Mouse (Mus musculus) mouse trophoblast stem cell (cell line): ENCODE data around the gene Dcdc2a.

Experiments
- in situ Hi-C, 2 experiments: fragments of 300-500 bp; cut with MseI, MboI; formaldehyde crosslinking; loops; 2 replicates in 1 of 2; 3 replicates in 1 of 2; pipeline ENCODE4 v1.15.1; 2025

The Dcdc2a gene

DNA sequence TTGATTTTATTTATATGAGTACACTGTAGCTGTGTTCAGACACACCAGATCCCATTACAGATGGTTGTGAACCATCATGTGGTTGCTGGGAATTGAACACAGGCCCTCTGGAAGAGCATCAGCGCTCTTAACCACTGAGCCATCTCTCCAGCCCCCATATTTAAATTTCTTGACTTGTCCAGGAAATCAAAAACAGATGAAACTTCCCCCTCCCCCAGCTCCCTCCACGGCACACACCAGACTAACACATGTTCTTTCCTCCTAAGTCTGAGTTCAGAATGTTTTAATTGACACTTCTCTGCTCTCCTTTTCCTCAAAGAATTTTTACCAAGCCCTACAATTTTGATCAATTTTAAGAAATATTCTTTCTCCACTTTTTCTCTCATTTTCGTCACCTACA, 113.1 kb downstream of the Dcdc2a start:
- in situ Hi-C loops = no loop called here

DNA sequence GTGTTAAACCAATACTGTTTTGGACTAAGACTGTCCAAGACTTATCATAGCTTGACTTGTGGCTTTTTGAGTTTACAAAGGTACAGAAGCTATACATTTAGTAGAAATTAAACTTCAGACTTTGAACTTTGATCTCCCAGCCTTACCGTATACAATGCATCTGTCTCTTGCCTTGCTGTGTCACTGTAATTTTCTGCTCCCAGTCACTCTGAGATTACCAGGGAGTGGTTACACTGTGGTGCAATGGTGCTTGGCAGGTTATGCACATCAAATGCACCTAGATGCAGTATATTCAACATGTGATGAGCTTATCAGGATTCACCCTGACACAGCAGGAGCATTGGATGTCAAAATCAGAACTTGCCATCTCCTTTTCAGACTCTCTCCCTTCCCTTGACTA, 122.0 kb downstream of the Dcdc2a start:
- in situ Hi-C loops = loop anchor here in 1 of 2 experiments (25.0 kb wide), 1 partner anchor 159 kb away; no protein-coding TSS in a partner anchor

DNA sequence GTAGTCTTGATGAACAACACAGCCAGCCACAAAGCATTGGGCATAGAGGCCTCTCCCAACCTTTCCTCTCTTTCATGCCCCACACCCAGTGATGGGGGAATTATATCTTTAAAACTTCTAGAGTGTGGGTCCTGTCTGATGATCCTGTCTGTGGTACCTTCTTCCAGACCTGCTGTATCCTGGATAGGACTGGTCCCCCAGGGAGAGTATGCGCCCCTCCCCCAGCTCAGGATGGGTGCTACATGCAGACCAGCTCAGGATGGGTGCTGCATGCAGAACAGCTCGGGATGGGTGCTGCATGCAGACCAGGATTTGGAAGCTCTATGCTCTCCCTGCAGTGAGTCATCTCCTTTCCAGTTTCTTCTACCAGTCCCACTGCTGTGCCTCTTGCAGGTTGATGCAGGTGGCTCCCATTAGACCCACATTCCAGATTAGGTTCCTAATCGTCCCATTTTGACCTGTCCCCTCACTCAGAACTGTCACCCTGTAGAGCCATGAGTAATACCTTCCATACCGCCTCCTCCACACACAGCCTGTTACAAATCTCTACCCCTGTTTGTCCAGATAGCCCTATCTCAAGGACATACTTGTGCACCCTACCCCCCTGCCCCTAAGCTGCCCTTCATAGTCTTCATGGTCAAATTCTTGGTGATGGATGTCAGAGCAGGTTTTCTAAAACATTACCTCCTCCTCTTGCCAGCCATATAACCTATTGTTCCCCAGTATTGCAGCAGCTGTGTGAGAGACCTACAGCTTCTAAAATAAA, 122.6 kb downstream of the Dcdc2a start:
- in situ Hi-C loops = loop anchor here in 1 of 2 experiments (25.0 kb wide), 1 partner anchor 159 kb away; no protein-coding TSS in a partner anchor

DNA sequence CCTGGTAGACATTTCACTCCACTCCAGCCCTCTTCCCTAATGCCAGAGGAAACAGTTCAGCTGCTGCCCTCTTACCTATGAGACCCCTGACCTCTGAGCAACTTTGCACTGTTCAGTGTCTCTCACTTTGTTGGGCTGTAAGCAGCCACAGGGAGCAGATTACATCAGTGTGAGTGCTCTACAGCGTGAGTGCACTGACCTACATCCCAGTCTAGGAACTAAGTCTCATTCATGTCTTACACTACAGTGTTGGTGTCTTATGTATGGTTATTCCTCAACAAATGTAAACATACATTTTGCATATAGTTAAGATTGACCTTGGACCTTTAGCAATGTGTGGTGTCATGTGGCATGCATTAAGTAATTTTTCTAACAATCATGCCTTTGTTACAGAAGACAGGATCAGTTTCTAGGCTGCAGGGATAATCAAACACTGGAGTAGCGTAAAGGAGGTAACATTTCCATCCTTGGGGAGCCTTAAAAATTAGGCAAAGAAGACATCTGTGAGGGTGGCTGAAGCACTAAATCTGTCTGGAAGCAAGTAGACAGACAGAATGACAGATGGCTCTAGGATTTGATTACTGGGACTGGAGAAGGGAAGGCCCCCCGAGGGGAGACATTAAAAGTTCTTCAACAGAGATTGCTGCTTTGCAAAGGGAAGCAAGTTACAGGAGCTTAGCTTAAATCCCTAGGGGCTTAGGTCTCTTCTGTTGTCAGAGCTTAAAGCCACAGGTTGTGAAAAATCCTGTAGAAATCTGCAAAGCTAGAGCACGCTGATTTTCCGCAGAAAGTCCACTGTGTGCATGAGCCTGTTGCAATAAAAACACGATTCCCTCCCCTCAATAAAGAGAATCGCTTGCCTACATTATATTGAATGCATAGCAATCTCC, 130.9 kb downstream of the Dcdc2a start:
- in situ Hi-C loops = loop anchor here in 1 of 2 experiments (25.0 kb wide), 1 partner anchor 151 kb away; no protein-coding TSS in a partner anchor

DNA sequence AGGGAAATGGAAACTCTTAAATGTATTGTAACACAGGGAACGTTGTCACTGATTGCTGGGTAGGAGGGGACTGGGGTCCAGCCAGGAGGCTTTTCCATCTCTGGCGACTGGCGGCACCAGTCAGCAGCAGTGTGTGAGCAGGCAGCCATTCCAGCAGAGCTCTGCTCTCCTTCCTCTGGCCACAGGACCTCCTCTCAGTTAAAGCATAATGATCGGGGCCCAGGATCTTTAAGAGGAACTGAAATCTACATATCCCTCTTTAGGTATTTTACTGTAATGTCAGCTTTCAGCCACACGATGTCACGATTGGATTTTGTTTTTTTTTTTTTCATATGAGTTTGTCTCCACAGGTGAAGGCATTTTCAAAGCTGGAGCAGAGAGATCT, 131.5 kb downstream of the Dcdc2a start:
- in situ Hi-C loops = loop anchor here in 1 of 2 experiments (25.0 kb wide), 1 partner anchor 150 kb away; no protein-coding TSS in a partner anchor

DNA sequence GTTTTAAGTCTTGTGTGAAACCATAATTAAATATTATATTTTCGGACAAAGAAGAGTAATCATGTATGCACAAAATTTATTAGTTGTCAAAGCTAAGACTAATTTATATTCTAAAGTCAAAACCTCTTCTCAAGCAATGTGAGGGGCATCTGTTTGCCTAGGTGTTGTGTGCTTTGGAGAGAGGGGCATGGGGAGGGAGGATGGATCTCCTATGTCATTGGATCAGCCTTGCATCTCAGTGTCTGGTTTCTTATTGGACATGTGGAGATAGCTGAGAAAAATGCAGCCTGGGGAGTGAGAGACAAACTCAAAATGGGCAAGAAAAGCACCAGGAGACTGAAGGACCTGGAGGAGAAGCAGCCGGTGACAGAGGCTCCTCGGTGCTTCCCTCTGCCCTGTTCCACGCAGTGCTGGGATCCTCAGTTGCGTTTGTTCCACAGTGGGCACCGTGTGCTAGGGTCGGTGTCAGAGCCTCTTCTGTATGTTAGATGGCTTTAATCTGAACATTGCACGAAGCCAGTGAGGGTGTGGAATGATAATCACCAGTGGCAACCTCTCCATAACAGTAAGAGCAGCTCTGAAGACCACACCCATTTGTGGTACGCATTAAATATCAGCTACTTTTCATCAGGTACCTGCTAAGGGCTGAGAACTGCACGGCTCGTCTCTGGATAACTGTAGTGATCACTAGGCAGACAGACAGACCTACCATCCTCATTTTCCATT, 133.8 kb downstream of the Dcdc2a start:
- in situ Hi-C loops = loop anchor here in 1 of 2 experiments (25.0 kb wide), 1 partner anchor 148 kb away; no protein-coding TSS in a partner anchor

DNA sequence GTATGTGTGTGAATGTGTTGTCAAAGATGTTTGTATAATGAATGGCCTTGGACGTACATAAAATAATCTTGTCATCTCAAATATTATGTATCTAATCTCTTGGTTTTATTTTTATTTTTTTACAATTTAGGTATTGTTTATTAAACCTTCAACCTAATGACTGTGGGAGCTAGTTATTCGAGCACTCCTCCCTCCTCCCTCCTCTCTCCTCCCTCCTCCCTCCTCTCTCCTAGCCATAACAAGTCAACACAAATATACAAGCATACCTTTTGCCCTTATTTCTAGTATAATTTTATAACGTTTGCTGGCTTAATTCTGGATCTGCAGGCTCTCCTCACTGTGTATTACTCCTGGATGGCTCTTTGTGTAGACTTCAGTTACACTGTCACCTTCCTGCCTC, 134.4 kb downstream of the Dcdc2a start:
- in situ Hi-C loops = loop anchor here in 1 of 2 experiments (25.0 kb wide), 1 partner anchor 147 kb away; no protein-coding TSS in a partner anchor

DNA sequence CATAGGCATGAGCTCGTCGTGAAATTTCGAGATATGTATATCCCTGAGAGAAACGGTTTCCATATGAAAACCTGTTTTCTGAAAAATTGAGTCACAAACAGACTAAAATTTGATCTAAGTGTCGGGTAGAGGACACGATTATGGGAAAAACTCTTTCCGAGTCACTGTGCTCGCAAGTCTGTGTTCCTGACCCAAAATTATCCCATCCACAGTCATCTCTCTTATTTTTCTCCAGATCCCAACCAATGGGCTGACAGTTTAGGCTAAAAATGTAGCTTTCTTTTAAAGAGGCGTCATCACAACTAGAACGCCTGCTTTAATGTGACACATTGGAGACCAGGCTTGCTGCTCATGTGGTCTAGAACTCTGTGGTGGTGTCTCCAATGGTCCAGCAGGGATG, 139.9 kb downstream of the Dcdc2a start:
- in situ Hi-C loops = loop anchor here in 1 of 2 experiments (25.0 kb wide), 1 partner anchor 142 kb away; no protein-coding TSS in a partner anchor

DNA sequence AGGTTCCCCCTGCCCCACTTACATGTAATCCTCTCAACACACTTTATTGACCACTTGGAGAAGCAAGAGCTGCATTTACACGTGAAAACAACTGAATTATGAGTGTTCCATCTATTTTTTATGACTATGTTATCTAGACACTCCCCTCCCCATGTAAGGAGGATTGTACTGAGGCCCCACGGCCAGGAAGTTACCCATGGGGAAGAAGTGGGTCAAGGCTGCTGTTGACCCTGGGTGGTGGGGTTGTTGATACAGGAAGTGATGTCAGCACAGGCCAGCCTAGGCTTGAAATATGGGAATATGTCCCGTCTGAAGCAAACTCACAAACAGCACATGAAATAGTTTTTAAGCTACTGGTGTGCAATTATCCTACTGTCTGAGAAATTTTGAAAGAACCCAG, 144.1 kb downstream of the Dcdc2a start:
- in situ Hi-C loops = loop anchor here in 1 of 2 experiments (25.0 kb wide), 1 partner anchor 137 kb away; no protein-coding TSS in a partner anchor

DNA sequence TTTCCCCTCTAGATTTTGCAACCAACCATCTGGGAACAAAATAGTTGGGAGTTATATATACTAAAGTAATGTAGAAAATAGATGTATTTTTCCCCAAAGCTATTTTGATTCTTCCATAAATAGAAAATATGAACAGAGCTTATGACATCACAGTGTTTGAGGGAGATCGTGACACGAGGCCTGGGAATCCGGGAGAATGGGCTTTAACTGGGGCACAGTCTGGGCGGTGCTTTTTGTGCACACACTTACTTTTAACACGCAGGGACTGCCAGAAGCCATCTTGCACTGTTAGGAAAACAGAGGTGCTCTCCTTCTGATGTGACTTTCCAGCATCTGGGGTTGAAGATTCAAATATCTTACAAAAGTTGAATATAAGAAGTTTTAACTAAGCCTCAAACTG, 151.1 kb downstream of the Dcdc2a start:
- in situ Hi-C loops = no loop called here

DNA sequence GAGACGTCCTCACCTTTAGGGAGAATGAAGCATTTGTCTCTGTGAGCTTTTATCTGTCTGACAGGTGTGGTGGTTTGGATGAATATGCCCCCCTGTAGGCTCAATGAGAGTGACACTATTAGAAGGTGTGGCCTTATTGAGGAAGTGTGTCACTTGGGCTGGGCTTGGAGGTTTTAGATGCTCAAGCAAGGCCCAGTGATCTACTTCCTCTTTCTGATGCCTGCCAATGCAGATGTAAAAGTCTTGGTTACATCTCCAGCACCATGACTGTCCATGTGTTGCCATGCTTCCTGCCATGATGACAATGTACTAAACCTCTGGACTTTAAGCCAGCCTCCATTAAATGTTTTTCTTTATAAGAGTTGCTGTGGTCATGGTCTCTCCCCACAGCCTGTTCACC, 162.6 kb downstream of the Dcdc2a start:
- in situ Hi-C loops = no loop called here

DNA sequence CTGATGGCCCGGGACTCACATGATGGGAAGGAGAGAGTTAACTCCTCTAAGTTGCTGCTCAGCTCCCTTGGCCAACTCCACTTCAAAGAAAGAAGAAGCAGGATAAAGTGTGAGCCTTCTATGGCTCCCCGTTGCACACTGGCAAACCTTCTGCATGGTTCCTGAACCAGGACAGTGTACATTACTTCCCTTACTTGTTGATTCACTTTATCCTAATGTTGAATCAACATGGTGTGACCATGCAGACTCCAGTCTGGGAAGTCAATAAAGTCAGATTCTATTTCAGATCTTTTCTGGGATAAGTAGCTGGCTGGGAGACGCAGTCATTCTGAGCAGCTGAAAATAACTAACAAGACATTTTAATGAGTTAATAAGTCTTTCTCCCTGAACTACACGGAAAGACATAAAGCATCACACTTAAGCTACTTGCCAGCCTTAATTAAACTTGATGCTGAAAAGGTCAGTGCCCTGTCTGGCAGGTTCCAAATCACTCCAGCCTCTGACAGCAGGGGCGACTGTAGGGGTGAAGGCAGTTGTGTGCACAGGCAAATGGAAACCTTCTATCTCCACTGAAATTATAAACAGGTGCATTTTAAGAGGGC, 164.5 kb downstream of the Dcdc2a start:
- in situ Hi-C loops = no loop called here

DNA sequence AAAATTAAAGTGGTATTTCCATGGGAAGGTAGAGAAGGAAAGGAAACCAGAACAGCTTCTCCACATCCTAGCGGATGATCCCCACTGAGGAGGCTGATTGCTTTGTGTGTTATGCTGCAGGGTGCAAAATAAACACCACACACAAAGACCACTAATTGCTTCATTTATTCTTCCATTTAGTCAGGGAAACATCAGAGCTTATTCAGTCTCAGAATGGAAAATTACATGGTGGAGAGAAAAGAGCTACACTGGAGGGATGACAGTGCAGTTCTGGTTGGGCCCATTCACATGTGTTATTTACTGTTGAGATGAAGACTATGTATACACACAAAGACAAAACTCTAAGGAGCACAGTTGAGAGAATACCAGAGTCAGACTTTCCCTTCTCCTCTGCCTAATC, 196.1 kb downstream of the Dcdc2a start:
- in situ Hi-C loops = no loop called here

DNA sequence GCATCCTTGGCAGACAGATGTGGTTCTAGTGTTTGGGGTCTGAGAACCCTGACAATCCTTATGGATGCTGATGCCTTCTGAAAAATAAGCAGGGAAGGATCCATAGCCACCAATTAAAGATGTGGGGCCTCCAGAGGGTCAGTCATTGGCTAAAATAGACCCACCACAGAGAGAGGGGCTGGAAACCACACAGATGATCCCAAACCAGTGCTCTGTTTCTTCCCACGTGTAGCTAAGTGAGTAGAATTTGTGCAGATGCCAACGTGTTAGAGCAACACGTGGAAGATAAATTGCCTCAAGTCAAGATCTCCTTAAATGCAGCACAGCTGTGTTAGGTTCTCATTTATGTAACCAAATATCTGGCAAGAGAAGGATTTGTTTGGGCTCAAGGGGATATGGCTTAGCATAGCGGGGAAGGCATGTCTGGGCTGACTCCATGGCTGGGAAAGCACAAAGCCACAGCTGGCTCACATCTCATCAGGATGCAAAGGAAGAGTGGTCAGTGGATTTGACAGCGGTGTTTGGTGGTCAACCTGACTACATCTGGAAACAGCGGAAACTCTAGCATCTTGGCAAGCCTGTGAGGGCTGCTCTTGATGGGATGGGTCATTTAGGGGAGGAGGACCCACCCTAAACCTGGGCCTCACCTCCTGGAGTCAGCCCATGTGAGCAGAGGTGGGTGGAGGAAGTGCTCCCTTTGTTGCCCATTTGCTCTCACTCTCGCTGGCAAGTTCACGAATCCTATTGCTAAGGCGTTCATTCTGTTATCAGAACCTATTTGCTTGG, 198.9 kb downstream of the Dcdc2a start:
- in situ Hi-C loops = no loop called here

DNA sequence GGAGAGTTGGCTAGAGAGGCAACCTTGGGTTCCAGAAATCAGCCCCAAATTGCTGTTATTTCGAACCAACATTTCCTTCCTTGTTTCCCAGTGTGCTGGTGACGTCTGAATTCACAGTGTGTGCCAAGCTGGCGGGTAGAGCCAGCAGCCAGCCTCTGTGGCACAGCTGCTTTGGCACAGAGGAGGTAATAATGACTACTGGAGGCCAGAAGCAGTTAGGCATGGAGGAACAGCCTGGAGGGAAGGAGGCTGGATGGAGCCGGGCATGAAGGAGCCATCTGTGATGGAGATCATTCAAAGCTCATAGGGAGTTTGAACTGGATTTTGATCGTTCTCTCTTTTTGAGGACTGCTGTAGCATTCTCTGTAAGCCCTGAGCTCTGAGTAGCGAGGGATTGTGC, 201.8 kb downstream of the Dcdc2a start:
- in situ Hi-C loops = no loop called here
